Mouse (Mus musculus) G1E (cell line): Measurements from ENCODE around the gene Alg12. TPM values are rescaled to one million over a fixed set of nuclear protein-coding genes. Genes with fewer than 3 reads are reported as not detected.
"Not testable (repeated sequence)": the region's sequence is repeated elsewhere in the genome, so short reads cannot be mapped to it uniquely, and the experiment has no call there.

ENCODE experiments used
- ATAC-seq: 2 replicates; pipeline ENCODE4 v1.8.0; 2016; ENCODE audit warnings: mild to moderate bottlenecking; ENCODE audit not compliant: insufficient number of reproducible peaks, poor library complexity, low FRiP score, severe bottlenecking; ENCODE audit errors: extremely low read depth
- DNase-seq: peaks from one replicate; pipeline ENCODE4 v3.0.0; 2012; ENCODE audit warnings: low spot score
- H3K27me3 ChIP-seq: 2 replicates; pipeline ENCODE4 v1.6.1; 2012; ENCODE audit warnings: mild to moderate bottlenecking, low read length, inconsistent platforms; ENCODE audit not compliant: insufficient read depth
- H3K36me3 ChIP-seq: replicated peaks from 2 replicates; pipeline ENCODE3; 2012; ENCODE audit warnings: mild to moderate bottlenecking, inconsistent platforms
- H3K4me1 ChIP-seq: 2 replicates; pipeline ENCODE4 v1.6.1; 2012; ENCODE audit warnings: low read depth, low read length, inconsistent platforms, mixed read lengths; ENCODE audit not compliant: insufficient read depth
- H3K4me3 ChIP-seq: 2 replicates; pipeline ENCODE4 v1.5.1; 2012; ENCODE audit warnings: low read depth, mild to moderate bottlenecking, inconsistent platforms, low read length, moderate library complexity, mixed read lengths
- H3K9me3 ChIP-seq: replicated peaks from 2 replicates; pipeline ENCODE4 v1.6.1; 2012; ENCODE audit warnings: inconsistent platforms
- CTCF ChIP-seq: IDR thresholded peaks from 2 replicates; pipeline ENCODE4 v1.5.1; 2012; ENCODE audit warnings: low read depth, low read length, inconsistent platforms, mixed read lengths
- GATA1 ChIP-seq: IDR thresholded peaks from 2 replicates; pipeline ENCODE4 v1.6.1; 2012; ENCODE audit warnings: borderline replicate concordance, low read length, inconsistent platforms, mixed read lengths
- GATA2 ChIP-seq: IDR thresholded peaks from 2 replicates; pipeline ENCODE4 v1.6.1; 2012; ENCODE audit warnings: low read depth, low read length, inconsistent platforms, borderline replicate concordance
- POLR2AphosphoS5 ChIP-seq: IDR thresholded peaks from 2 replicates; pipeline ENCODE4 v1.6.1; 2012; ENCODE audit warnings: low read depth, low read length, inconsistent platforms; ENCODE audit not compliant: insufficient replicate concordance
- TAL1 ChIP-seq: conservative IDR thresholded peaks from 2 replicates; pipeline ENCODE4 v1.6.1; 2012; ENCODE audit warnings: low read depth, low read length, inconsistent platforms, mixed read lengths
- polyA plus RNA-seq: library from polyadenylated mRNA; stranded (reverse); fragments of >175 nt; gene quantifications from 2 replicates; pipeline ENCODE4 v1.2.3, GENCODE M21; 2012
- total RNA-seq, 2 experiments: library from RNA; stranded (forward) in 1 of 2; stranded (reverse) in 1 of 2; fragments of 200-1000 nt in 1 of 2; fragments of >200 nt in 1 of 2; fragmentation: Nextera tagmentation in 1 of 2; gene quantifications; 2 replicates each; pipeline ENCODE4 v1.2.3; 2014 to 2017

Gene Alg12
- total and polyA plus RNA-seq, 3 experiments: 4.8 to 18.1 (median 7.8) TPM

DNA sequence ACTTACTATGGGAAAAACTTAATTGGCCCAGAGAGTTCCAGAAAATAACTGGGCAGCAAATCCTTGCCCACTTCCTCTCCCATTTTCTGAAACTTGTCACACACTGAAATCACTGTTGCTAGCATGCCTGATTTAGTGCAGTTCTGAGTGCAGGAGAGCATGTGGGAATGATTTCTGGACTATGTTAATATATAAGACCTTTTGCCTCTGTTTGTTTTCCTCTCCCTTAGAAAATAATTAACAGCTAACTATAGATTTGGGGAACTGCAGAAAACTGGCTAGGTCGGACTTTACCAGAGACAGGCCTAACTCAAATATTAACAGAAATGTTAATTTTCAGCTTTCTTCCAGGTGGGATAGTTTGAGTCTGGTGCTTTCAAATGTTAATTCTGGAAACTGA lies 50.6 kb downstream of the Alg12 start:
- Histone ChIP-seq H3K36me3 (peaks cover 76% of the 10 kb centered on the region), H3K27me3 (no peaks in the 10 kb centered on the region), H3K9me3 (no peaks in the 10 kb centered on the region), H3K4me3 (no peak overlapping the region), H3K4me1 (no peaks in the 10 kb centered on the region; the same call in 1 of the 2 replicates)
- DNase-seq (no peak), ATAC-seq (no peak)
- no peak for TF ChIP-seq TAL1

DNA sequence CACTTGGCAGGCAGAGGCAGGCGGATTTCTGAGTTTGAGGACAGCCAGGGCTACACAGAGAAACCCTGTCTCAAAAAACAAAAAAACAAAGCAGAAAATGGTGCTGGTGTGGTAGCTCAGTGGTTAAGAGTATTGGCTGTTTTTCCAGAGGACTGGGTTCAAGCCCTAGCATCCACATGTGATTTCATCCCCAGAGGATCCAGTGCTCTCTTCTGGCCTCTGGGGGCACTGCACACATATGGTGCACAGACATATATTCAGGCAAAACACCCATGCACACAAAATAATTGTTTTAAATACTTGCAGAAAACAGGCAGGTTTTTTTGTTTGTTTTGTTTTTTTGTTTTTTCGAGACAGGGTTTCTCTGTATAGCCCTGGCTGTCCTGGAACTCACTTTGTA lies 53.0 kb downstream of the Alg12 start:
- not testable (repeated sequence) for H3K4me1 ChIP-seq, DNase-seq, H3K4me3 ChIP-seq, H3K9me3 ChIP-seq, ATAC-seq, H3K27me3 ChIP-seq
- H3K36me3 ChIP-seq: peaks cover 76% of the 10 kb centered on the region

GRCm38 (mm10) chr15:88761551-88761950 lies 57.6 kb downstream of the Alg12 start:
- DNase-seq (no peak), ATAC-seq (no peak)
- Histone ChIP-seq H3K4me3 (no peak overlapping the region), H3K27me3 (no peaks in the 10 kb centered on the region), H3K9me3 (no peaks in the 10 kb centered on the region), H3K4me1 (peaks cover 18% of the 10 kb centered on the region), H3K36me3 (peaks cover 86% of the 10 kb centered on the region)
- no peak for TF ChIP-seq GATA1
- TF ChIP-seq CTCF: no peak
- TF ChIP-seq TAL1: no peak
- no peak for TF ChIP-seq POLR2AphosphoS5
- no peak for TF ChIP-seq GATA2

- Histone ChIP-seq H3K4me3 (no peak overlapping the region), H3K9me3 (no peaks in the 10 kb centered on the region), H3K27me3 (no peaks in the 10 kb centered on the region), H3K4me1 (peaks cover 40% of the 10 kb centered on the region), H3K36me3 (peaks cover 86% of the 10 kb centered on the region)
- ATAC-seq (no peak), DNase-seq (no peak)
- TF ChIP-seq GATA2 (no peak), POLR2AphosphoS5 (no peak), CTCF (no peak)
Observed at GRCm38 (mm10) chr15:88758061-88758460, 61.1 kb downstream of the Alg12 start.

- Histone ChIP-seq H3K36me3 (peaks cover 63% of the 10 kb centered on the region), H3K4me1 (peaks cover 37% of the 10 kb centered on the region), H3K27me3 (no peaks in the 10 kb centered on the region), H3K9me3 (no peaks in the 10 kb centered on the region), H3K4me3 (no peak overlapping the region)
- DNase-seq (no peak), ATAC-seq (no peak)
- TF ChIP-seq POLR2AphosphoS5: peak; percentile 85; the same call in 1 of the 2 replicates
- no peak for TF ChIP-seq TAL1
Observed at GRCm38 (mm10) chr15:88755761-88756160, 63.4 kb downstream of the Alg12 start.

Other genes with a start within 250 kb of the Alg12 start
- gene Zdhhc25, start 219.0 kb downstream of the Alg12 start, total RNA-seq (2014; fragmentation: Nextera tagmentation): not detected in 2 replicates
- gene Zdhhc25, start 219.0 kb downstream of the Alg12 start, total RNA-seq (2017): 0.06 and 0.16 TPM in 2 replicates
- not detected in 2 replicates for gene Zdhhc25, start 219.0 kb downstream of the Alg12 start, polyA plus RNA-seq
- gene Brd1, start 85.1 kb downstream of the Alg12 start, total RNA-seq (2014; fragmentation: Nextera tagmentation): 52.4 and 59.4 TPM in 2 replicates
- gene Brd1, start 85.1 kb downstream of the Alg12 start, total RNA-seq (2017): 51.8 and 64.0 TPM in 2 replicates
- gene Brd1, start 85.1 kb downstream of the Alg12 start, polyA plus RNA-seq: 38.6 and 49.8 TPM in 2 replicates
- 37.2 and 48.6 TPM in 2 replicates for gene Zbed4, start 67.7 kb downstream of the Alg12 start, total RNA-seq (2014; fragmentation: Nextera tagmentation)
- gene Zbed4, start 67.7 kb downstream of the Alg12 start, total RNA-seq (2017): 40.8 and 43.3 TPM in 2 replicates
- gene Zbed4, start 67.7 kb downstream of the Alg12 start, polyA plus RNA-seq: 11.0 and 11.6 TPM in 2 replicates
- gene Creld2, start 328 bp upstream of the Alg12 start, total RNA-seq (2014; fragmentation: Nextera tagmentation): 8.5 and 10.8 TPM in 2 replicates
- gene Creld2, start 328 bp upstream of the Alg12 start, total RNA-seq (2017): 25.8 and 26.7 TPM in 2 replicates
- 12.3 and 16.5 TPM in 2 replicates for gene Creld2, start 328 bp upstream of the Alg12 start, polyA plus RNA-seq
- 2.1 and 5.3 TPM in 2 replicates for gene Pim3, start 42.9 kb upstream of the Alg12 start, total RNA-seq (2014; fragmentation: Nextera tagmentation)
- gene Pim3, start 42.9 kb upstream of the Alg12 start, total RNA-seq (2017): 3.4 and 3.7 TPM in 2 replicates
- gene Pim3, start 42.9 kb upstream of the Alg12 start, polyA plus RNA-seq: 6.0 and 6.8 TPM in 2 replicates
- gene Ttll8, start 135.1 kb upstream of the Alg12 start, total RNA-seq (2014; fragmentation: Nextera tagmentation): not detected in 2 replicates
- 0.49 TPM in 1 of 2 replicates, not detected in the other for gene Ttll8, start 135.1 kb upstream of the Alg12 start, total RNA-seq (2017)
- gene Ttll8, start 135.1 kb upstream of the Alg12 start, polyA plus RNA-seq: not detected in 2 replicates
- gene Mlc1, start 159.7 kb upstream of the Alg12 start, total RNA-seq (2014; fragmentation: Nextera tagmentation): not detected in 2 replicates
- gene Mlc1, start 159.7 kb upstream of the Alg12 start, total RNA-seq (2017): 0.11 TPM in 1 of 2 replicates, not detected in the other
- not detected in 2 replicates for gene Mlc1, start 159.7 kb upstream of the Alg12 start, polyA plus RNA-seq
- not detected in 2 replicates for gene Mov10l1, start 163.6 kb upstream of the Alg12 start, total RNA-seq (2014; fragmentation: Nextera tagmentation)
- not detected in 2 replicates for gene Mov10l1, start 163.6 kb upstream of the Alg12 start, total RNA-seq (2017)
- gene Mov10l1, start 163.6 kb upstream of the Alg12 start, polyA plus RNA-seq: not detected in 2 replicates
- not detected in 2 replicates for gene Panx2, start 240.4 kb upstream of the Alg12 start, total RNA-seq (2014; fragmentation: Nextera tagmentation)
- gene Panx2, start 240.4 kb upstream of the Alg12 start, total RNA-seq (2017): 0.11 TPM in 1 of 2 replicates, not detected in the other
- 0.01 TPM in 1 of 2 replicates, not detected in the other for gene Panx2, start 240.4 kb upstream of the Alg12 start, polyA plus RNA-seq